Mouse (Mus musculus) layer of hippocampus, adult 9-10 months (tissue): ENCODE data around the gene Mgarp.

Experiments used
- DNase-seq: peaks from one replicate; pipeline ENCODE4 v3.0.0; 2022; ENCODE audit warnings: low spot score

Gene Mgarp

GRCm38 (mm10) chr3:51339734-51340551, 56.6 kb downstream of the Mgarp start:
- DNase-seq: no peak

GRCm38 (mm10) chr3:51339378-51339733, 57.2 kb downstream of the Mgarp start:
- DNase-seq: no peak
